Mouse (Mus musculus): ENCODE measurements around the gene Imp4.

DNA sequence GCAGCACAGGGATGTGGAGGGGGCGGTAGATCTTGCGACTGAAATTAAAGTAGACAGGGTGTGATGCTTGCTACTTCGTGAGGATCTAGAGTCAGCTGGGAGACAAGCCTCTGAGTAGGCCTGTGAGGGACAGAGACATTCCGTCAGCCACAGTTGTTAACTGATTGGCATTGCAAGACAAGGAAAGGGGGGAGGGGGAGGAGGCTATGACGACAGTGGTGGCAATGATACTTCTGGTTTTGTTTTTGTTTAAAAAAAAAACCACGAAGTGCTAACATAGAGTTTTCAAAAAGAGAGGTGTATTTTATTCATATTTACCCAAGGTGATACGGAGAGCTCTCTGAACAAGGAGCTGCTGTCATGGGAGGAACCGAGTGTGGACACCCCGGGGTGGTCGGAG, 44.8 kb downstream of the Imp4 start:
- TF ChIP-seq TAL1 (IDR thresholded peaks at IDR 0.05; ENCODE audit: low read length) (no peak), GATA1 (IDR thresholded peaks at IDR 0.05; ENCODE audit: low read length) (no peak)
